Mouse (Mus musculus): ENCODE results near the gene Emb.

Emb gene

DNA sequence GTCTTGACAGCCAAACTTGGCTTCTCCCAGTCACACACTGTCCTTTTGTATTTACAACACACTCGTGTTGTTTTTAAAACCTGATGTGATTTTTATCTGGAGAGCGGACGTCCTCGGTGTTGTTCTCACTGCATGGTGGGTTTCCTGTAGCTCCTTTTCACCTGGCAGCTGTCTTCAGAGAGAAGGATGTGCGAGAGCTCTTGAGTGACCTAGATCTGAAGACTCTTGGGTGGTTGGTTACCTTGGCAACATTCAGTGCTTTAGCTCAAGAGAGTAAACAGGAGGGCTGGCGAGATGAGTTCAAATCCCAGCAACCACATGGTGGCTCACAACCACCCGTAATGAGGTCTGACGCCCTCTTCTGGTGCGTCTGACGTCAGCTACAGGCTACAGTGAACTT, 7.8 kb downstream of the Emb start:
- no peak overlapping the region for H3K4me3 ChIP-seq (replicated peaks; ENCODE audit: low read length)
- peaks cover 68% of the 10 kb centered on the region for H3K4me1 ChIP-seq (replicated peaks; ENCODE audit: low read depth, low read length)
- no peaks in the 10 kb centered on the region for H3K9me3 ChIP-seq (ENCODE audit: low read length)
- no peaks in the 10 kb centered on the region for H3K36me3 ChIP-seq (ENCODE audit: insufficient read depth, low read length)
- TF ChIP-seq POU5F1 (IDR thresholded peaks at IDR 0.05; ENCODE audit: borderline replicate concordance, low read length) (no peak), CTCF (conservative IDR thresholded peaks at IDR 0.05; ENCODE audit: low read length) (no peak), NANOG (IDR thresholded peaks at IDR 0.05; ENCODE audit: borderline replicate concordance, low read length) (no peak)
- H3K27me3 ChIP-seq (ENCODE audit: insufficient read depth, low read length) = no peaks in the 10 kb centered on the region

DNA sequence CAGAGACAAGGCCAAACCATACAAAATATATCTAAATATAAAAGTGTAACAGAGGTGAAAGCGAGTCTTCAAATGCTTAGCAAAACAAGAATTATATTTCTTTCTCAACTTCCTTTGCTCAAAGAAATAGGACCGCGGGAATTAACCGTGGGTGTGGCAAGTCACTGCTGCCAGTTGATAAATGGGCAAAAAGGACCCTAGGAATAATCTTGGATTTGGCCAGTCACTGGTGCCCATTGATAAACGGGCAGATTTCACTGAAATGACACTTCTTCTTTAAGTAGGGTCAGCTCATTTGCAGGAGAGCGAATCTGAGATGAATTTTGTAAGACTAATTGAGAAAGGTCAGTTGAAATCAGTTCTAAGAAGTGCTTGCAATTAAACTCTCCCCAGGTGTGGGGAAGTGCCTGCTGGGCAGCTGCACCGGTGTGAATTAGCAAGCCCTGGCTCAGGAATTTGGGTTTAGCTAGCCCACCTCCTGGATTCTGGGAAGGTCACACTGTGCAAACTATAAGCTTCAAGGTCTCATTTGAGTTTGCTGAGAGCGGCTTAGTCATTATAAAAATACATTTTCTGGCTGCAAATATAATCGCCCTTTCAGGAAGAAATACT, 8.5 kb downstream of the Emb start:
- peaks cover 62% of the 10 kb centered on the region for H3K4me1 ChIP-seq (replicated peaks; ENCODE audit: low read depth, low read length)
- TF ChIP-seq CTCF (conservative IDR thresholded peaks at IDR 0.05; ENCODE audit: low read length) = no peak
- peak; percentile 79 for TF ChIP-seq NANOG (IDR thresholded peaks at IDR 0.05; ENCODE audit: borderline replicate concordance, low read length)
- H3K4me3 ChIP-seq (replicated peaks; ENCODE audit: low read length) = peak overlapping the region; percentile 4; the same call in 1 of the 2 replicates
- no peaks in the 10 kb centered on the region for H3K27me3 ChIP-seq (ENCODE audit: insufficient read depth, low read length)
- no peaks in the 10 kb centered on the region for H3K9me3 ChIP-seq (ENCODE audit: low read length)
- H3K36me3 ChIP-seq (ENCODE audit: insufficient read depth, low read length) = no peaks in the 10 kb centered on the region

DNA sequence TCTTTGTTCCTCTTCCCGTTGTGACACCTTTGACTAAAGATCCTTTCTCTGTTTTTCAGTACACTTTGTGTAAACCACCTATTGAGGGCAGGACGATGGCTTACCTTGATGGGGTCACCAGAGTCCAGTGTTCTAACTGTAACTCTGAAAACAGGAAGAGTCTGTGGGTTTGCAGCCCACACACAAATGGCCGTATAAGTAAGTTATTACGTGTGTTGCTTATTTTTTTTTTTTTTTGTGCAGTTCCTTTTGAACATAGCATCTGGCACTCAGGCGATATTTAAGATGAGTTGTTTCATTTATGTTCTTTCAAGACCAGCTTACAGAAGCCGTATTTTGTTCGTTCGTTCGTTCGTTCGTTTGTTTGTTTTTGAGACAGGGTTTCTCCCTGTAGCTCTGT, 9.3 kb downstream of the Emb start:
- TF ChIP-seq CTCF (conservative IDR thresholded peaks at IDR 0.05; ENCODE audit: low read length) = no peak
- no peak for TF ChIP-seq NANOG (IDR thresholded peaks at IDR 0.05; ENCODE audit: borderline replicate concordance, low read length)
- TF ChIP-seq POU5F1 (IDR thresholded peaks at IDR 0.05; ENCODE audit: borderline replicate concordance, low read length) = no peak
- Histone ChIP-seq H3K4me3 (replicated peaks; ENCODE audit: low read length) (no peak overlapping the region; the same call in 1 of the 2 replicates), H3K36me3 (ENCODE audit: insufficient read depth, low read length) (no peaks in the 10 kb centered on the region), H3K4me1 (replicated peaks; ENCODE audit: low read depth, low read length) (peaks cover 63% of the 10 kb centered on the region), H3K27me3 (ENCODE audit: insufficient read depth, low read length) (no peaks in the 10 kb centered on the region), H3K9me3 (ENCODE audit: low read length) (no peaks in the 10 kb centered on the region)

DNA sequence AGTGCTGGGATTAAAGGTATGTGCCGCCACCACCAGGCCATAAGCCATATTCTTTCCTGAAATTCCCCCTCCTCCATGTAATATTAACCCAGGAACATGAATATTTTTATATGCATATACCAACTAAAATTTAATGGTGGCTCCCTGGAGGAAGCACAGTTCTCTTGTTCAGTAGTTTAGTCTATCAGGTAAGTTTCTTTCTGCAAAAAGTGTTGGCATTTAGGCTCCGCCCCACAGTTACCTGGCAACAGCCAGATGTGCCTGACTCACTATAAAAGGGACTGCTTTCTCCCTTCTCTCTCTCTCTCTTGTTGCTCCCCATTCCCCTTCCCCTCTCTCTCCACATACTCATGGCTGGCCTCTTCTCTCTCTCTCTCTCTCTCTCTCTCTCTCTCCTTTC, 9.8 kb downstream of the Emb start:
- peaks cover 61% of the 10 kb centered on the region for H3K4me1 ChIP-seq (replicated peaks; ENCODE audit: low read depth, low read length)
- TF ChIP-seq CTCF (conservative IDR thresholded peaks at IDR 0.05; ENCODE audit: low read length) = no peak
- no peak for TF ChIP-seq NANOG (IDR thresholded peaks at IDR 0.05; ENCODE audit: borderline replicate concordance, low read length)
- no peak for TF ChIP-seq POU5F1 (IDR thresholded peaks at IDR 0.05; ENCODE audit: borderline replicate concordance, low read length)
- H3K27me3 ChIP-seq (ENCODE audit: insufficient read depth, low read length) = no peaks in the 10 kb centered on the region
- H3K36me3 ChIP-seq (ENCODE audit: insufficient read depth, low read length) = no peaks in the 10 kb centered on the region
- H3K9me3 ChIP-seq (ENCODE audit: low read length) = no peaks in the 10 kb centered on the region
- no peak overlapping the region for H3K4me3 ChIP-seq (replicated peaks; ENCODE audit: low read length)

DNA sequence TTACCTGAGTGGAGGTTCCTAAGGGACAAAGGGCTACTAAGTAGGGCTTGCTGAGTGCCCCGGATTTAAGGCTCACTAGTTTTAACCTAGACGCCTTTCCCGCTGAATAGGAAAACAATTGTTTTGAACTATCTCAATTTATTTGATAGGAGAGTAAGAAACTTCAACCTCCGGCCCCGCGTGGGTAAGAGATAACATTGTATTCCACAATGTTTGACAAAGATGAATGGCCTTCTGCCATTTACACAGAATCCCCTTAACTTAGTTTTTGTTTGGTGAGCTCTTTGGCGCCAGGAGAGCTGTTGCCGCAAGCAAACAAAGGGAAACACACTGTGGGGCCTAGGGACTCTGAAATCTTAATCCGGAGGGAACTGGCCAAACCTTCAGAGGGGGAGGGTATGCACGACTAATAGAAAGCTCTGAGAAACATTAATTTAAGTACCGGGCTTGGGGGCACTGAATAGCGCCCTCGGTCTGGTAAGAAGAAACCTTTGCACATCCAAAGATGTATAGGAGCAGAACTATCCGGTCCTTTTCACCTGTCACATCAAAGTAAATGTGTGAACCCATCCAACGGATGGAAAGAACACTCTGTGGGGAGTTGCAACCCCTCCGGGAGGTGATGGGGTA, 11.7 kb downstream of the Emb start:
- H3K4me3 ChIP-seq (replicated peaks; ENCODE audit: low read length) = peak overlapping the region; percentile 91
- H3K36me3 ChIP-seq (ENCODE audit: insufficient read depth, low read length) = peaks cover 5% of the 10 kb centered on the region
- TF ChIP-seq NANOG (IDR thresholded peaks at IDR 0.05; ENCODE audit: borderline replicate concordance, low read length) (no peak), POU5F1 (IDR thresholded peaks at IDR 0.05; ENCODE audit: borderline replicate concordance, low read length) (no peak), CTCF (conservative IDR thresholded peaks at IDR 0.05; ENCODE audit: low read length) (no peak)
- H3K27me3 ChIP-seq (ENCODE audit: insufficient read depth, low read length) = no peaks in the 10 kb centered on the region
- peaks cover 75% of the 10 kb centered on the region for H3K4me1 ChIP-seq (replicated peaks; ENCODE audit: low read depth, low read length)
- no peaks in the 10 kb centered on the region for H3K9me3 ChIP-seq (ENCODE audit: low read length)

DNA sequence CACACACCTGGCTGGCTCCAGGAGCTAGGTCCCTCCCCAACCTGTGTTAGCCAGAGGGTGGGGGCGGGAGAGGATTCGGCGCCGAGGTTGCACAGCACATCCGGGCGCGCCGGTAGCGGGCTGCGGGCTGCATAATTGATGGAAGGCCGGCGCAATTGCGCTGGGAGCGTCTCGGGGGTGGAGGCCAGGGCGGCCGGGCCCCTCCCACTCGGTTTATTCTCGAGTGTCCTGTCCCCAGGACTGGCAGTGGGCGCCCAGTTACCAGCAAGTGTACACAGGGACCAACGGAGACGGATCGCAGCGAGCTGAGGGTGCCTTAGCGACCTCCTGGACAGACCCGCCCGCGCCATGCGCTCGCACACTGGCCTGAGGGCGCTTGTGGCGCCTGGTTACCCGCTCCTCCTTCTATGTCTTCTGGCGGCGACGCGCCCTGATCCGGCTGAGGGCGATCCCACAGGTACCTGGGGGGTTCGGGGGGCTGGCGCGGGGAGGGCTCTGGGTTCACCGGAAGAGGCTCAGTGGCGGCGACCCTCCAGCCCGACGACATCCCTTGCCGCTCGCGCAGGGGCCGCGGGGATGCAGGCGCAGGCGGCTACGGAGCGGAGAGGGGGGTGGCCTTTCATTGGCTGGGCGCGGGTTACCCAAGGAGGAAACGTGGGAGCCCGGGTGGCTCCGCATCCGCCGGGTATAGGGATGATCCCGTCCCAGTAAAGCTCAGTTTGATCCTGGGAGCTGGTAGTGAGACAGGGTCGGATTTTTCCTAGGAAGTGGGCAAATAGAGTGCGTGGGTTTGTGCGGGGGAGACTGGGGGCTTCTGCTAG, 12.4 kb downstream of the Emb start, which contains the start of gene Gm17509:
Gm17509 (minus strand) TSS at position 575 of the 821 bp plus-strand sequence.
- TF ChIP-seq NANOG (IDR thresholded peaks at IDR 0.05; ENCODE audit: borderline replicate concordance, low read length) (no peak), CTCF (conservative IDR thresholded peaks at IDR 0.05; ENCODE audit: low read length) (no peak), POU5F1 (IDR thresholded peaks at IDR 0.05; ENCODE audit: borderline replicate concordance, low read length) (no peak)
- Histone ChIP-seq H3K4me1 (replicated peaks; ENCODE audit: low read depth, low read length) (peaks cover 73% of the 10 kb centered on the region), H3K4me3 (replicated peaks; ENCODE audit: low read length) (peak within 1 kb of the TSS; percentile 91), H3K9me3 (ENCODE audit: low read length) (no peaks in the 10 kb centered on the region), H3K36me3 (ENCODE audit: insufficient read depth, low read length) (peaks cover 8% of the 10 kb centered on the region), H3K27me3 (ENCODE audit: insufficient read depth, low read length) (no peaks in the 10 kb centered on the region)

DNA sequence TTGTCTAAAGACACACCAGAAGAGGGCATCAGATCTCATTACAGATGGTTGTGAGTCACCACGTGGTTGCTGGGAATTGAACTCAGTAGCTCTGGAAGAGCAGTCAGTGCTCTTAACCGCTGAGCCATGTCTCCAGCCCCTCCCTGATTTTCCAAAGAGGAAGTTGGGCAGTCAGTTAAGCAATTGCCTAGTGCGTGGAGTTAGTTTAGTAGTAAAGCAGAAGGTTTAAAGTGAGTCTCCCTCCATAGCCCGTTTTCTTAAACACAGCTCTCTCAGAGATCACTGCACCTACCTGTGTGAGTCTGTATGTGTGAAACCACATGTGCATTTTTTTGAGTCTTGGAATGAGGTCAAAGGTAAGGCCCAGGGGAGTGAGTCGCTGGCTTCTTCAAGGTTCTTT, 14.8 kb downstream of the Emb start:
- no peaks in the 10 kb centered on the region for H3K9me3 ChIP-seq (ENCODE audit: low read length)
- TF ChIP-seq NANOG (IDR thresholded peaks at IDR 0.05; ENCODE audit: borderline replicate concordance, low read length) = no peak
- no peak for TF ChIP-seq CTCF (conservative IDR thresholded peaks at IDR 0.05; ENCODE audit: low read length)
- no peak for TF ChIP-seq POU5F1 (IDR thresholded peaks at IDR 0.05; ENCODE audit: borderline replicate concordance, low read length)
- peak overlapping the region; percentile 91 for H3K4me3 ChIP-seq (replicated peaks; ENCODE audit: low read length)
- peaks cover 61% of the 10 kb centered on the region for H3K4me1 ChIP-seq (replicated peaks; ENCODE audit: low read depth, low read length)
- no peaks in the 10 kb centered on the region for H3K27me3 ChIP-seq (ENCODE audit: insufficient read depth, low read length)
- H3K36me3 ChIP-seq (ENCODE audit: insufficient read depth, low read length) = peaks cover 15% of the 10 kb centered on the region

DNA sequence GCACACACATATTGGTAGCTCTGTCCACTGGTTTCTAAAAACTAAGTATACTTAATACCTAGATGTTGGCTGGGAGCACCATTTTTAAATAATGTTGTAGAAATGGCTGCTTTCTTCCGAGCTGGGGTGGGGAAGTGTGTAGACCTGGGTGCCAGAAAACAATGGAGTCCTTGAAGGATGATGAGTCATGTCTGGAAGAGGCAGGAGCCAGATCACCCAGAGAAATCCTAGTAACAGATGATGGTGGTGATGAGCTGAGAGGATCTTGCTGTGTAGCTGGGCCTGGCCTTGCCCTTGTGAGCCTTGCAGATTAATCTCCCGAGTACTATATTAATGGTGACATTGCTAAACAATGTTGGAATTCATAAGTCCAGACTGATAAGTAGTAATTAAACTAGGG, 16.6 kb downstream of the Emb start:
- H3K4me1 ChIP-seq (replicated peaks; ENCODE audit: low read depth, low read length) = peaks cover 52% of the 10 kb centered on the region
- no peaks in the 10 kb centered on the region for H3K27me3 ChIP-seq (ENCODE audit: insufficient read depth, low read length)
- H3K9me3 ChIP-seq (ENCODE audit: low read length) = no peaks in the 10 kb centered on the region
- no peak overlapping the region for H3K4me3 ChIP-seq (replicated peaks; ENCODE audit: low read length)
- H3K36me3 ChIP-seq (ENCODE audit: insufficient read depth, low read length) = peaks cover 25% of the 10 kb centered on the region
- TF ChIP-seq POU5F1 (IDR thresholded peaks at IDR 0.05; ENCODE audit: borderline replicate concordance, low read length) = no peak
- no peak for TF ChIP-seq CTCF (conservative IDR thresholded peaks at IDR 0.05; ENCODE audit: low read length)
- no peak for TF ChIP-seq NANOG (IDR thresholded peaks at IDR 0.05; ENCODE audit: borderline replicate concordance, low read length)

Measured in E14TG2a.4 (cell line).